Mouse (Mus musculus) limb, embryonic 12.5 days (tissue): Measurements from ENCODE around the gene Sh3pxd2a. TPM values are rescaled to one million over a fixed set of nuclear protein-coding genes. Genes with fewer than 3 reads are reported as not detected.

ENCODE experiments used
- ATAC-seq: fragments of 200-750 bp; cut with Nextera tagmentation; 2 replicates; pipeline ENCODE4 v1.8.0; 2017; ENCODE audit warnings: low read depth, moderate TSS enrichment; ENCODE audit not compliant: insufficient number of reproducible peaks, insufficient read depth, low FRiP score, low TSS enrichment
- H3K27ac ChIP-seq: fragments of 300-500 bp; sonication (generic); 2 replicates; pipeline ENCODE4 v1.5.1; 2016; ENCODE audit warnings: mild to moderate bottlenecking, moderate library complexity
- H3K27me3 ChIP-seq: fragments of 300-500 bp; sonication (generic); 2 replicates; pipeline ENCODE4 v1.6.1; 2016; ENCODE audit warnings: mild to moderate bottlenecking, moderate library complexity
- H3K36me3 ChIP-seq: fragments of 300-500 bp; sonication (generic); 2 replicates; pipeline ENCODE4 v1.6.1; 2016; ENCODE audit warnings: mild to moderate bottlenecking, moderate library complexity
- H3K4me1 ChIP-seq: fragments of 300-500 bp; sonication (generic); replicated peaks from 2 replicates; pipeline ENCODE4 v1.6.1; 2016
- H3K4me2 ChIP-seq: fragments of 300-500 bp; sonication (generic); 2 replicates; pipeline ENCODE4 v1.6.1; 2016; ENCODE audit warnings: mild to moderate bottlenecking, moderate library complexity
- H3K4me3 ChIP-seq: fragments of 300-500 bp; sonication (generic); replicated peaks from 2 replicates; pipeline ENCODE4 v1.5.1; 2016; ENCODE audit warnings: mild to moderate bottlenecking
- H3K9ac ChIP-seq: fragments of 300-500 bp; sonication (generic); replicated peaks from 2 replicates; pipeline ENCODE4 v1.6.1; 2016; ENCODE audit warnings: mild to moderate bottlenecking, moderate library complexity
- H3K9me3 ChIP-seq: fragments of 300-500 bp; sonication (generic); 2 replicates; pipeline ENCODE4 v1.6.1; 2016; ENCODE audit warnings: mild to moderate bottlenecking, moderate library complexity
- WGBS: fragments of 180-500 bp; shearing (Covaris S2); methylation state at CpG from one replicate; pipeline ENCODE4 v1.1.7; 2016; 5-methylcytosine and 5-hydroxymethylcytosine counted together
- polyA plus RNA-seq: library from polyadenylated mRNA; unstranded; fragments of >200 nt; fragmentation: Nextera tagmentation; extraction: Ambion mirVana; gene quantifications from 2 replicates; pipeline ENCODE4 v1.2.1, GENCODE M21; 2016

The Sh3pxd2a gene
- polyA plus RNA-seq, 1 experiment from 2014 or later, result 7.7 TPM

GRCm38 (mm10) chr19:47421128-47421898 is 42.9 kb downstream of the Sh3pxd2a start:
- Histone ChIP-seq H3K36me3 (peaks cover 5% of the 10 kb centered on the region; the same call in 1 of the 2 replicates), H3K4me1 (peaks cover 5% of the 10 kb centered on the region), H3K9ac (no peak overlapping the region), H3K27me3 (no peaks in the 10 kb centered on the region), H3K27ac (no peak overlapping the region), H3K4me2 (no peak overlapping the region), H3K9me3 (no peaks in the 10 kb centered on the region), H3K4me3 (no peak overlapping the region)
- ATAC-seq, result no peak
- 74% methylated on average over 14 of the region's 14 CpGs for WGBS

- H3K4me1 ChIP-seq, result peaks cover 9% of the 10 kb centered on the region
- no peak overlapping the region for H3K27ac ChIP-seq
- ATAC-seq, result no peak
- 87% methylated on average over 11 of the region's 11 CpGs for WGBS
- H3K9me3 ChIP-seq, result no peaks in the 10 kb centered on the region
- H3K27me3 ChIP-seq, result no peaks in the 10 kb centered on the region
- H3K4me2 ChIP-seq, result no peak overlapping the region
- H3K36me3 ChIP-seq, result peaks cover 5% of the 10 kb centered on the region; the same call in 1 of the 2 replicates
- H3K9ac ChIP-seq, result no peak overlapping the region
- H3K4me3 ChIP-seq, result no peak overlapping the region
Observed at GRCm38 (mm10) chr19:47420539-47420938, 43.7 kb downstream of the Sh3pxd2a start.

GRCm38 (mm10) chr19:47419208-47419607 is 45.0 kb downstream of the Sh3pxd2a start:
- WGBS, result 81% methylated on average over 8 of the region's 8 CpGs
- Histone ChIP-seq H3K27me3 (no peaks in the 10 kb centered on the region), H3K36me3 (peaks cover 4% of the 10 kb centered on the region; the same call in 1 of the 2 replicates), H3K4me3 (no peak overlapping the region), H3K4me1 (peaks cover 17% of the 10 kb centered on the region), H3K27ac (no peak overlapping the region), H3K4me2 (no peak overlapping the region), H3K9ac (no peak overlapping the region), H3K9me3 (no peaks in the 10 kb centered on the region)
- ATAC-seq, result no peak

GRCm38 (mm10) chr19:47416161-47416560 is 48.0 kb downstream of the Sh3pxd2a start:
- Histone ChIP-seq H3K9me3 (no peaks in the 10 kb centered on the region), H3K4me2 (no peak overlapping the region), H3K27me3 (no peaks in the 10 kb centered on the region), H3K27ac (no peak overlapping the region), H3K4me1 (peaks cover 17% of the 10 kb centered on the region), H3K36me3 (no peaks in the 10 kb centered on the region), H3K9ac (no peak overlapping the region), H3K4me3 (no peak overlapping the region)
- 92% methylated on average over 12 of the region's 12 CpGs for WGBS
- no peak for ATAC-seq

- H3K27me3 ChIP-seq, result no peaks in the 10 kb centered on the region
- peaks cover 25% of the 10 kb centered on the region for H3K4me1 ChIP-seq
- H3K36me3 ChIP-seq, result no peaks in the 10 kb centered on the region
- H3K9ac ChIP-seq, result no peak overlapping the region
- no peak overlapping the region for H3K27ac ChIP-seq
- no peaks in the 10 kb centered on the region for H3K9me3 ChIP-seq
- no peak for ATAC-seq
- 82% methylated on average over 13 of the region's 13 CpGs for WGBS
- H3K4me3 ChIP-seq, result no peak overlapping the region
- no peak overlapping the region for H3K4me2 ChIP-seq
Observed at GRCm38 (mm10) chr19:47414142-47414905, 49.9 kb downstream of the Sh3pxd2a start.

GRCm38 (mm10) chr19:47413458-47414005 is 50.7 kb downstream of the Sh3pxd2a start:
- Histone ChIP-seq H3K27ac (no peak overlapping the region), H3K27me3 (no peaks in the 10 kb centered on the region), H3K9ac (no peak overlapping the region), H3K4me1 (peaks cover 33% of the 10 kb centered on the region), H3K9me3 (no peaks in the 10 kb centered on the region), H3K36me3 (no peaks in the 10 kb centered on the region), H3K4me3 (no peak overlapping the region), H3K4me2 (no peak overlapping the region)
- 85% methylated on average over 6 of the region's 6 CpGs for WGBS
- ATAC-seq, result no peak

GRCm38 (mm10) chr19:47412566-47413248 is 51.5 kb downstream of the Sh3pxd2a start:
- no peak overlapping the region for H3K9ac ChIP-seq
- H3K9me3 ChIP-seq, result no peaks in the 10 kb centered on the region
- H3K4me3 ChIP-seq, result no peak overlapping the region
- ATAC-seq, result no peak
- 66% methylated on average over 11 of the region's 11 CpGs for WGBS
- no peak overlapping the region for H3K27ac ChIP-seq
- no peak overlapping the region for H3K4me2 ChIP-seq
- no peaks in the 10 kb centered on the region for H3K27me3 ChIP-seq
- H3K4me1 ChIP-seq, result peaks cover 32% of the 10 kb centered on the region
- peaks cover under 1% of the 10 kb centered on the region; the same call in 1 of the 2 replicates for H3K36me3 ChIP-seq

- H3K36me3 ChIP-seq, result peaks cover 5% of the 10 kb centered on the region; the same call in 1 of the 2 replicates
- H3K27ac ChIP-seq, result no peak overlapping the region
- ATAC-seq, result no peak
- WGBS, result 87% methylated on average over 6 of the region's 6 CpGs
- no peak overlapping the region for H3K4me2 ChIP-seq
- no peaks in the 10 kb centered on the region for H3K27me3 ChIP-seq
- no peak overlapping the region for H3K4me3 ChIP-seq
- no peak overlapping the region for H3K9ac ChIP-seq
- H3K4me1 ChIP-seq, result peaks cover 23% of the 10 kb centered on the region
- H3K9me3 ChIP-seq, result no peaks in the 10 kb centered on the region
Observed at GRCm38 (mm10) chr19:47410301-47410700, 53.9 kb downstream of the Sh3pxd2a start.

- Histone ChIP-seq H3K4me2 (no peak overlapping the region), H3K4me1 (peaks cover 18% of the 10 kb centered on the region), H3K9ac (no peak overlapping the region), H3K27me3 (no peaks in the 10 kb centered on the region), H3K36me3 (peaks cover 5% of the 10 kb centered on the region; the same call in 1 of the 2 replicates), H3K27ac (no peak overlapping the region), H3K4me3 (no peak overlapping the region), H3K9me3 (no peaks in the 10 kb centered on the region)
- ATAC-seq, result no peak
Observed at GRCm38 (mm10) chr19:47409142-47409541, 55.1 kb downstream of the Sh3pxd2a start.

GRCm38 (mm10) chr19:47408656-47409055 is 55.5 kb downstream of the Sh3pxd2a start:
- Histone ChIP-seq H3K27me3 (no peaks in the 10 kb centered on the region), H3K9me3 (no peaks in the 10 kb centered on the region), H3K9ac (no peak overlapping the region), H3K4me2 (no peak overlapping the region), H3K27ac (0 out of 2 replicates have a peak overlapping the region, but pooled peaks have one; percentile 30), H3K4me1 (peaks cover 18% of the 10 kb centered on the region), H3K36me3 (peaks cover 5% of the 10 kb centered on the region; the same call in 1 of the 2 replicates), H3K4me3 (no peak overlapping the region)
- no peak for ATAC-seq
- WGBS, result 40% methylated on average over 7 of the region's 7 CpGs

GRCm38 (mm10) chr19:47407332-47407731 is 56.9 kb downstream of the Sh3pxd2a start:
- H3K27ac ChIP-seq, result no peak overlapping the region
- 90% methylated on average over 6 of the region's 6 CpGs for WGBS
- no peaks in the 10 kb centered on the region for H3K9me3 ChIP-seq
- peaks cover 5% of the 10 kb centered on the region; the same call in 1 of the 2 replicates for H3K36me3 ChIP-seq
- peaks cover 30% of the 10 kb centered on the region for H3K4me1 ChIP-seq
- no peak overlapping the region for H3K4me2 ChIP-seq
- no peak overlapping the region for H3K9ac ChIP-seq
- no peak overlapping the region for H3K4me3 ChIP-seq
- H3K27me3 ChIP-seq, result no peaks in the 10 kb centered on the region
- ATAC-seq, result no peak
